Mouse (Mus musculus) bone marrow macrophage, adult 2 months (primary cell): ENCODE data around the gene Tbc1d17.

Experiments
- CTCF ChIP-seq: IDR thresholded peaks from 2 replicates; pipeline ENCODE4 v1.5.1; 2012; ENCODE audit warnings: low read depth, mild to moderate bottlenecking, low read length, moderate library complexity
- POLR2A ChIP-seq: IDR thresholded peaks from 2 replicates; pipeline ENCODE4 v1.6.1; 2012; ENCODE audit warnings: mild to moderate bottlenecking, low read depth, low read length, borderline replicate concordance

DNA sequence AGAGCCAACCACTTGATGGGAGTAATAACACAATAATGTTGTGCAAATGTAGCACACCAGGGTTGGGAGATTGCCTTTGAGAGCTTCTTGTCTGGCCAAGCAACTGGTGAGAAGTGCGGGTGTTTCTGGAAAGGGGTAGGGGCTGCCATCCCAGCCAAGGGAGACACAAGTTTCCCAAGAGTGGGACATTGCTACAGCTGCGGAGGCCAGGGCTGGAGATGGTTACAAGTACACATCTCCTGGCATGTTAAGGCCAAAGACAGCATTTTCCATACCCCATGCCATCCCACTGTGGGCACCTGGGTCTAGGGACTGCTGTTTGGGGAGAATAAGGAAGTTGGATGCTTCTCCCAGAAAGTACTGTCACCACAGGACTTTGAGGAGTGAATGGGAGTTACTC lies 4.2 kb upstream of the Tbc1d17 start:
- no peak for TF ChIP-seq POLR2A
- TF ChIP-seq CTCF, result no peak
